Mouse (Mus musculus) liver, embryonic 16.5 days (tissue): Measurements from ENCODE around the gene Cyp2t4. TPM values are rescaled to one million over a fixed set of nuclear protein-coding genes. Genes with fewer than 3 reads are reported as not detected.

ENCODE experiments used
- ATAC-seq: fragments of 200-750 bp; cut with Nextera tagmentation; 2 replicates; pipeline ENCODE4 v1.8.0; 2017; ENCODE audit warnings: low read depth, mild to moderate bottlenecking, moderate number of reproducible peaks, moderate library complexity
- H3K27ac ChIP-seq: fragments of 300-500 bp; sonication (generic); 2 replicates; pipeline ENCODE4 v1.5.1; 2014; ENCODE audit warnings: mild to moderate bottlenecking, low read length
- H3K27me3 ChIP-seq: fragments of 300-500 bp; sonication (generic); 2 replicates; pipeline ENCODE4 v1.6.1; 2014; ENCODE audit warnings: low read depth, low read length, mixed read lengths; ENCODE audit not compliant: control insufficient read depth, insufficient read depth
- H3K36me3 ChIP-seq: fragments of 300-500 bp; sonication (generic); 2 replicates; pipeline ENCODE4 v1.6.1; 2014; ENCODE audit warnings: mild to moderate bottlenecking; ENCODE audit not compliant: control insufficient read depth, insufficient read depth
- H3K4me1 ChIP-seq: fragments of 300-500 bp; sonication (generic); 2 replicates; pipeline ENCODE4 v1.6.1; 2014; ENCODE audit warnings: low read depth, low read length, mixed read lengths; ENCODE audit not compliant: control insufficient read depth
- H3K4me2 ChIP-seq: fragments of 300-500 bp; sonication (generic); 2 replicates; pipeline ENCODE4 v1.6.1; 2014; ENCODE audit warnings: low read depth, low read length, mixed read lengths
- H3K4me3 ChIP-seq: fragments of 300-500 bp; sonication (generic); 2 replicates; pipeline ENCODE4 v1.5.1; 2014; ENCODE audit warnings: low read depth, mild to moderate bottlenecking, low read length
- H3K9ac ChIP-seq: fragments of 300-500 bp; sonication (generic); 2 replicates; pipeline ENCODE4 v1.6.1; 2014; ENCODE audit warnings: low read depth, low read length
- H3K9me3 ChIP-seq: fragments of 300-500 bp; sonication (generic); replicated peaks from 2 replicates; pipeline ENCODE4 v1.6.1; 2016; ENCODE audit warnings: low read length; ENCODE audit not compliant: control insufficient read depth
- WGBS: fragments of 180-500 bp; shearing (Covaris S2); extraction: QIAGEN DNeasy Blood & Tissue Kit; methylation state at CpG from one replicate; pipeline ENCODE4 v1.1.7; 2014; ENCODE audit not compliant: insufficient replicate concordance; 5-methylcytosine and 5-hydroxymethylcytosine counted together
- polyA plus RNA-seq: library from polyadenylated mRNA; unstranded; fragments of >200 nt; fragmentation: Nextera tagmentation; extraction: Ambion mirVana; gene quantifications from 2 replicates; pipeline ENCODE4 v1.2.1, GENCODE M21; 2015

The Cyp2t4 gene
- polyA plus RNA-seq, 1 experiment from 2014 or later = not detected

DNA sequence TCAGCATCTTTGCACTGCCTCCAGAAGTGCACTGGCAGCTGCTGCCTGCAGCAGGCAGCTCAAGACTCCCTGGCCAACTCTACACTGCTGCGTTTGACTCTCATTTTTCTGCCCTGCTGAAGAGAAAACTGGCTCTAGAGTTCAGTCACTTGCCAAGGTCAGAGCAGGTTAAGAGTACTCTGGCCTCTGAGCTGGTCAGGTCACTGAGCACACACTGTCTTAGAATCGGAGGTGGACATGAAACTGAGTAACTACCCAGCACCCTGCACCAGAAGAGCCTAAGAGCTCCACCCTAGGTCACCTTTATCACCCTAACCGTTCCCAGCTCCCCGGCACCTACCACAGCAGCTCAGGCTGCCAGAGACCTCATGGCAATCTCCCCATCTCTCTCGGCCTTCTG lies 32.5 kb downstream of the Cyp2t4 start:
- Histone ChIP-seq H3K9me3 (no peaks in the 10 kb centered on the region), H3K4me3 (no peak overlapping the region), H3K27ac (no peak overlapping the region), H3K4me1 (no peaks in the 10 kb centered on the region), H3K4me2 (no peak overlapping the region), H3K27me3 (no peaks in the 10 kb centered on the region), H3K9ac (no peak overlapping the region), H3K36me3 (peaks cover 53% of the 10 kb centered on the region)
- WGBS = 73% methylated on average over 5 of the region's 5 CpGs
- no peak for ATAC-seq

DNA sequence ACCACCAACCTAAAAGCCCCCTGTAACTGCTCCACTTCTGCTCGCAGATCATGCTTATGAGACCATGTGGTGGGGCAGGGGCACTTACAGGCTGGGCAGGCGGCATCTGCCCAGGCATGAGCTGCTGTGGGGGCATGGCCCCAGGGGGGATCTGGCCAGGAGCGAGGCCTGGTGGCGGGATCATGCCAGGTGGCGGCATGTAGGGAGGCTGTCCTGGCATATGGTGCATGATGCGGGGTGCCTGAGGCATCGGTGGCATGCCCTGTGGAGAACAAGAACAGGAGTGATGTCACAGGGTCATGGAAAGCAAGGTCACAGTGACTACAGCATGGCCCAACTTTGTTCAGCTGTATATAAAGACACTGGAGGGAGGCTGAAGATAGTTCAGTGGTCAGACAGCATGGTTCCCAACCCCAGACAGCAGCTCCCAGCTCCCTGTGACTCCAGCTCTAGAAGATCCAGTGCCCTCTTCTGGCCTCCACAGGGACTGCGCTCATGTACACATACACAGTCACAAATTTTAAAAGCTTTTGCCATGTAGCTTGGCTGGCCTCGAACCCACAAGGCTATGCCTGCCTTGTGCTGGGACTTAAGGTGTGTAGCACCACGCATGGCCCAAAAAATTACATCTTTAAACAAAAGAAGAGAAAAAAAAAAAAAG lies 35.9 kb downstream of the Cyp2t4 start:
- 86% methylated on average over 10 of the region's 10 CpGs for WGBS
- peaks cover 75% of the 10 kb centered on the region for H3K36me3 ChIP-seq
- no peak for ATAC-seq
- no peak overlapping the region for H3K4me3 ChIP-seq
- no peak overlapping the region for H3K4me2 ChIP-seq
- H3K9me3 ChIP-seq = no peaks in the 10 kb centered on the region
- H3K4me1 ChIP-seq = peaks cover under 1% of the 10 kb centered on the region
- no peak overlapping the region for H3K27ac ChIP-seq
- no peak overlapping the region for H3K9ac ChIP-seq
- H3K27me3 ChIP-seq = no peaks in the 10 kb centered on the region

DNA sequence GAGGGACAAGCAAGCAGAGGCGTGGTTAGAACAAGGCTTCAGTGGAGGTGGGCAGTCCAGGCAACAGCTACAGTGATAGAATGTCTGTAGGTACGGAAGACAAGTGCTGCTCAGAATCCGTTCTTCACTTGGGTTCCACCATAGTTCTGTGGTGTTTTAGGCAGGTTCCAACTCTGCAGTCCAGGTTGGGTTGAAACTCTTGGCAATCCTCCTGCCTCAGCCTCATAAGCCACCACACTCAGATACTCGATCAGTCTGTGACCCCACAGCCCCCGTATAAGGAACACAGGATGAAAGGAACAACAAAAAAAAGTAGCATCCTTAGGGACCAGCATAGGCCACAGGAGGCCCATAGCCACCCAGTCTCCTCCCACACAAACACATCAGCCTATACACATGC lies 38.9 kb downstream of the Cyp2t4 start:
- H3K4me2 ChIP-seq = no peak overlapping the region
- no peak overlapping the region for H3K27ac ChIP-seq
- H3K36me3 ChIP-seq = peaks cover 53% of the 10 kb centered on the region
- H3K4me1 ChIP-seq = peaks cover 17% of the 10 kb centered on the region
- H3K27me3 ChIP-seq = no peaks in the 10 kb centered on the region
- H3K4me3 ChIP-seq = no peak overlapping the region
- ATAC-seq = no peak
- H3K9me3 ChIP-seq = no peaks in the 10 kb centered on the region
- no peak overlapping the region for H3K9ac ChIP-seq
- 84% methylated on average over 5 of the region's 5 CpGs for WGBS

GRCm38 (mm10) chr7:27193731-27194130 lies 40.2 kb downstream of the Cyp2t4 start:
- H3K27ac ChIP-seq = no peak overlapping the region
- H3K9ac ChIP-seq = no peak overlapping the region
- peaks cover 44% of the 10 kb centered on the region for H3K36me3 ChIP-seq
- no peak overlapping the region for H3K4me3 ChIP-seq
- H3K4me1 ChIP-seq = peaks cover 17% of the 10 kb centered on the region
- ATAC-seq = no peak
- H3K27me3 ChIP-seq = no peaks in the 10 kb centered on the region
- H3K9me3 ChIP-seq = no peaks in the 10 kb centered on the region
- 71% methylated on average over 4 of the region's 4 CpGs for WGBS
- no peak overlapping the region for H3K4me2 ChIP-seq

DNA sequence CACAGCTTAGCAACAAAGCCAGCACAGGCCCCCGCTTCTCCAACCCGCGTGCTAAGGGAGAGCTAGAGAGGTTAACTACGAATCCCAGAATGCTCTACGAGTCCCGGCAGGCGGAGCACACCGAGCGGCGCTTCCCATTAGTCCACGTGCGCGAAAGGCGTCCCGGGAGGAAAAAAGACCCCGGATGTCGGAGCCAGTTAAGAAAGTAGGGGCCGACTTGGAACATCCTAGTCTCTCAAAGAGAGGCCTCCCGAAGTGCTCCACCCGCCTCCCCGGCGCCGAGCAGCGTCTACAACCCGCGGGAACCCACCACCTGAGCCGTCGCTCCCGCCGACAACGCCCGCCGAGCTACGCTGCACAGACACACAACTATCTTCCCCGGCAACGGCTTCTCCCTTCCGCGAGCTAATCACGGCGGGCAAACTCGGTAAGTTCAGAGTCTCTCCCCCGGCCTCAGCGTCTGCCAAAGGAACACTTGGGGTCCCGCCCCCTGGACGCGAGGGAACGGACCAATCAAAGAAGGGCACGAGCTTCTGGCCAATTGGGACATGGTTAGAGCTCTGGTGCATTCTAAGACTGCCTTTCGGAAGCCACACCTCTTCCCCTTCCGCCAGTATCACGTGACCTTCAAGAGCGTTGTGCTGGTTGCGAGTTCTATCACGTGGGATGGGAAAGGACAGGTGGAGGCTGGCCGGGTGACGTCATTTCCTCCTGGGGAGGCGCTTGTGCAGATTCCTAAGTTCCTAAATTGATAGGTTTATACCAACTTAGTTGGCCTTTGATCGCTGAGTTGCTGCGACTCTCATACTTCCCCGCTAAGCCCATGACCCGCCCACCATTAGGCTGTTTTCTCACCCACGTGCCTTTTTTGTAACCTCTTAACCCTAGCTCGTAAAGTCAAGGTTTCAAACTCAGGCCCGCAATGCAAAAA lies 42.4 kb downstream of the Cyp2t4 start, which contains the start of the genes BC024978 and Snrpa:
BC024978 (plus strand) TSS at position 101 of the 931 bp plus-strand sequence.
Snrpa (minus strand) TSS at position 591 of the 931 bp plus-strand sequence.
- peak within 1 kb of the TSS; percentile 89 for H3K4me2 ChIP-seq
- H3K27me3 ChIP-seq = no peaks in the 10 kb centered on the region
- H3K9me3 ChIP-seq = no peaks in the 10 kb centered on the region
- peak within 1 kb of the TSS; percentile 86 for H3K4me3 ChIP-seq
- peaks cover 23% of the 10 kb centered on the region for H3K36me3 ChIP-seq
- peak; percentile 98 for ATAC-seq
- under 1% methylated on average over 64 of the region's 64 CpGs for WGBS
- peak within 1 kb of the TSS; percentile 81 for H3K9ac ChIP-seq
- H3K4me1 ChIP-seq = peaks cover 17% of the 10 kb centered on the region
- peak within 1 kb of the TSS; percentile 95 for H3K27ac ChIP-seq

DNA sequence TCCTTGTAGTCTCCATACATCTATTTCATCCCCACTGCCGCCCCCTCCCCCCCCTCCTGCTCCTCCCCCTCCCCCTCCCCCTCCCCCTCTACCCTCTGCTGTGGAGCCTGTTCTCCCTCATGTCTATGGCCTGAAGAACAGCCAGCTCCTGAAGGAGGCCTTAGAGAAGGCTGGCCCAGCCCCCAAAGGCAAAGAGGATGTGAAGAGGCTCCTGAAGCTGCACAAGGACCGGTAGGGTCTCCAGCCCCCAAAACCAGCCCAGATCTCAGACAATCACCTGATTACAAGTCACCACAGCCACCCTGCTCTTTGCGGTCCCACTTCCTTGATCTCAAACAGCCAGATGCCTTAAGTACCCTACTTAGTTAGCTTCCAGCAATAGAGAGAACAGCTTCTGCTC lies 43.6 kb downstream of the Cyp2t4 start:
- Histone ChIP-seq H3K9me3 (no peaks in the 10 kb centered on the region), H3K36me3 (peaks cover 11% of the 10 kb centered on the region), H3K27ac (no peak overlapping the region), H3K4me3 (no peak overlapping the region), H3K9ac (no peak overlapping the region), H3K4me1 (peaks cover 17% of the 10 kb centered on the region), H3K4me2 (no peak overlapping the region), H3K27me3 (no peaks in the 10 kb centered on the region)
- no peak for ATAC-seq
- WGBS = 69% methylated on average over 3 of the region's 3 CpGs

GRCm38 (mm10) chr7:27197634-27198033 lies 44.1 kb downstream of the Cyp2t4 start:
- no peaks in the 10 kb centered on the region for H3K27me3 ChIP-seq
- peaks cover 17% of the 10 kb centered on the region for H3K4me1 ChIP-seq
- H3K9me3 ChIP-seq = no peaks in the 10 kb centered on the region
- no peak overlapping the region for H3K4me2 ChIP-seq
- no peak overlapping the region for H3K9ac ChIP-seq
- ATAC-seq = no peak
- H3K36me3 ChIP-seq = peaks cover 6% of the 10 kb centered on the region
- 67% methylated on average over 8 of the region's 8 CpGs for WGBS
- no peak overlapping the region for H3K4me3 ChIP-seq
- no peak overlapping the region for H3K27ac ChIP-seq

- no peak for ATAC-seq
- Histone ChIP-seq H3K27ac (no peak overlapping the region), H3K36me3 (peaks cover 4% of the 10 kb centered on the region), H3K9me3 (no peaks in the 10 kb centered on the region), H3K4me2 (no peak overlapping the region), H3K9ac (no peak overlapping the region), H3K27me3 (no peaks in the 10 kb centered on the region), H3K4me3 (no peak overlapping the region), H3K4me1 (peaks cover 17% of the 10 kb centered on the region)
These were observed 44.8 kb downstream of the Cyp2t4 start for GRCm38 (mm10) chr7:27198355-27198754.

- no peak overlapping the region for H3K9ac ChIP-seq
- no peaks in the 10 kb centered on the region for H3K9me3 ChIP-seq
- H3K4me2 ChIP-seq = no peak overlapping the region
- H3K4me1 ChIP-seq = peaks cover 17% of the 10 kb centered on the region
- no peak for ATAC-seq
- H3K27ac ChIP-seq = no peak overlapping the region
- H3K27me3 ChIP-seq = no peaks in the 10 kb centered on the region
- no peaks in the 10 kb centered on the region; the same call in 1 of the 2 replicates for H3K36me3 ChIP-seq
- 84% methylated on average over 8 of the region's 8 CpGs for WGBS
- no peak overlapping the region for H3K4me3 ChIP-seq
These were observed 45.3 kb downstream of the Cyp2t4 start for GRCm38 (mm10) chr7:27198779-27199178.
